Mouse (Mus musculus): ENCODE data around the gene Gk. TPM values are rescaled to one million over a fixed set of nuclear protein-coding genes. Genes with fewer than 3 reads are reported as not detected.

Gene Gk
- polyA plus RNA-seq (2015; fragmentation: Nextera tagmentation; extraction: Ambion mirVana): 6.5 and 7.9 TPM in 2 replicates

DNA sequence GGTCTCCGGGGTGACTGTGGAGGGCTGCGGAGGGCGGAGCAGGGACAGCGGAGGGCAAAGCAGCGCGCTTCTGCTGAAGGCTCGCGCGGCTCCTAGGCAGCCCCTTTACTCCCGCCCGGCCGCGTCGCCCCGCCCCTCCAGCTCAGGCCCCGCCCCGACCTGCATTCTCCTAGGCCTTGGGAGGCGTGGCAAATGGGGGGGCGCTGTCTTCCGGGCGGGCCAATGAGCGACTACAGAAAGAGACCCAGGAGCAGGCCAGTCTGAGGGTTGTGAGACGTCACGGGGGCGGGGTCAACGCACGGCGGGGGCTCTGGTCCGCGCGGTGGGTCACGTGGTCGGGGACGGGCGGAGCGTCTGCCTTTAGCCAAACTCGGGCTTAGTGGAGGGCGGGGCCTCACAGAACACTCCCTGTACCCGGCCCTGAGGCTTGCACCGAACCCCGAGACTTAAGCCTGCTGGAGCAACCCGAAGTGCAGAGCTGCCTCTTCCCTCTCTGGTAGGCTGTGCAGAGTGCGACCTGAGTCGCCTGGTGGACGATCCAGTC lies at the start of gene Gk:
Gene Gk, minus strand, starts transcription at position 276 of the 544 bp plus-strand sequence.

Other genes starting within 250 kb of the Gk start
- gene Tab3, start 202.8 kb downstream of the Gk start, polyA plus RNA-seq (2015; fragmentation: Nextera tagmentation; extraction: Ambion mirVana): 2.2 and 2.3 TPM in 2 replicates
- 0.11 and 0.71 TPM in 2 replicates for gene 5430427O19Rik, start 93.5 kb upstream of the Gk start, polyA plus RNA-seq (2015; fragmentation: Nextera tagmentation; extraction: Ambion mirVana)

Data from urinary bladder, postnatal 0 days (tissue).